ENCODE assay signal across 13 mouse cellular contexts in genomic region chr12:107997901-107998300, GRCm38 (mm10). TPM values are rescaled to one million over a fixed set of nuclear protein-coding genes. Genes with fewer than 3 reads are reported as not detected.
DNase-seq lines count a peak whose midpoint lies in the region; ATAC-seq and TF ChIP-seq lines count a peak whose summit lies in the region.
"Had no signal": no experiment of that assay in that cellular context is flagged by ENCODE, and none has a peak within 500 bp of the region (broad histone marks: within the 10 kb centered on the region; RNA-seq: fewer than 3 reads in every experiment).

No protein-coding gene starts in this region.

- no peak for DNase-seq in left cerebral cortex, adult 2 months (ENCODE audit: extremely low spot score in 1 of 2, low spot score in 2 of 2)
- DNase-seq in left cerebral cortex, adult 8-10 months (ENCODE audit: low spot score in 2 of 2) = no peak
- DNase-seq in embryonic facial prominence, embryonic 10.5 days (ENCODE audit: low spot score) = no peak
- DNase-seq in midbrain, embryonic 14.5 days = peak; percentile 38
- no peak for DNase-seq in kidney, adult 2 months
- DNase-seq in layer of hippocampus, adult 9-11 months = no peak
- no peak for DNase-seq in cerebellum, adult 11 months
- DNase-seq: lung, postnatal 4 days had no signal

- H3K4me1 ChIP-seq in embryonic facial prominence, embryonic 10.5 days = peaks cover 84% of the 10 kb centered on the region
- peaks cover 66% of the 10 kb centered on the region for H3K4me1 ChIP-seq in forebrain, embryonic 15.5 days
- H3K4me1 ChIP-seq in midbrain, embryonic 14.5 days (ENCODE audit: control insufficient read depth, insufficient read depth, low read length) = peaks cover 57% of the 10 kb centered on the region
- no peaks in the 10 kb centered on the region for H3K4me1 ChIP-seq in kidney, adult 2 months (ENCODE audit: control insufficient read depth, insufficient read depth, low read length)
- H3K4me1 ChIP-seq: liver, embryonic 12.5 days had no signal

- peak overlapping the region; percentile 74 for H3K27ac ChIP-seq in left cerebral cortex, adult 2 months
- H3K27ac ChIP-seq in embryonic facial prominence, embryonic 10.5 days (replicated peaks) = no peak overlapping the region
- peak overlapping the region; percentile 99 for H3K27ac ChIP-seq in forebrain, embryonic 15.5 days (replicated peaks)
- H3K27ac ChIP-seq in midbrain, embryonic 14.5 days (replicated peaks; ENCODE audit: low read depth, low read length) = peak overlapping the region; percentile 63
- H3K27ac ChIP-seq in kidney, adult 2 months (ENCODE audit: insufficient read depth, low read depth, low read length) = no peak overlapping the region
- H3K27ac ChIP-seq: heart, embryonic 15.5 days; liver, embryonic 12.5 days; stomach, embryonic 15.5 days had no signal

- no peak for TF ChIP-seq CTCF in left cerebral cortex, adult 2 months (IDR thresholded peaks at IDR 0.05)
- no peak for TF ChIP-seq CTCF in kidney, adult 2 months (conservative IDR thresholded peaks at IDR 0.05; ENCODE audit: insufficient read depth, insufficient read length, low read depth, low read length)

- 77% methylated on average over 11 of the region's 11 CpGs for WGBS in embryonic facial prominence, embryonic 10.5 days
- 41% methylated on average over 11 of the region's 11 CpGs for whole genome bisulfite sequencing in forebrain, embryonic 15.5 days
- 53% methylated on average over 11 of the region's 11 CpGs for WGBS in midbrain, embryonic 14.5 days
- WGBS in kidney, adult 2 months = 73% methylated on average over 11 of the region's 11 CpGs

- peaks cover 69% of the 10 kb centered on the region for H3K27me3 ChIP-seq in embryonic facial prominence, embryonic 10.5 days (replicated peaks; ENCODE audit: low read depth, poor library complexity, severe bottlenecking)
- H3K27me3 ChIP-seq in forebrain, embryonic 15.5 days = no peaks in the 10 kb centered on the region
- H3K27me3 ChIP-seq in midbrain, embryonic 14.5 days (ENCODE audit: control insufficient read depth, insufficient read depth, low read length) = no peaks in the 10 kb centered on the region
- peaks cover 3% of the 10 kb centered on the region for H3K27me3 ChIP-seq in kidney, adult 2 months (replicated peaks; ENCODE audit: control insufficient read depth, insufficient read depth, low read length)
- H3K27me3 ChIP-seq: CH12.LX had no signal

- H3K4me2 ChIP-seq in forebrain, embryonic 15.5 days (replicated peaks) = peak overlapping the region; percentile 87
- peak overlapping the region; percentile 91 for H3K4me2 ChIP-seq in midbrain, embryonic 14.5 days (ENCODE audit: low read length)
- H3K4me2 ChIP-seq: liver, embryonic 12.5 days had no signal

- ATAC-seq in forebrain, embryonic 15.5 days (replicated peaks) = no peak
- no peak for ATAC-seq in midbrain, embryonic 14.5 days (ENCODE audit: low FRiP score, low TSS enrichment)
- ATAC-seq: liver, embryonic 12.5 days had no signal

- peak overlapping the region; percentile 96 for H3K9ac ChIP-seq in forebrain, embryonic 15.5 days (replicated peaks)
- H3K9ac ChIP-seq in midbrain, embryonic 14.5 days (replicated peaks; ENCODE audit: low read length) = peak overlapping the region; percentile 17
- H3K9ac ChIP-seq: heart, embryonic 15.5 days; liver, embryonic 12.5 days; stomach, embryonic 15.5 days had no signal

- intact Hi-C loops in left cerebral cortex, adult 2 months (cut with DNase I) = loop anchor here (2.0 to 5.0 kb wide), 4 partner anchors 911 to 1946 kb away; no protein-coding TSS in a partner anchor

- no peaks in the 10 kb centered on the region for H3K9me3 ChIP-seq in embryonic facial prominence, embryonic 10.5 days
- H3K9me3 ChIP-seq in forebrain, embryonic 15.5 days = no peaks in the 10 kb centered on the region
- no peaks in the 10 kb centered on the region for H3K9me3 ChIP-seq in midbrain, embryonic 14.5 days (ENCODE audit: control insufficient read depth, low read length)
- H3K9me3 ChIP-seq: heart, embryonic 15.5 days; liver, embryonic 12.5 days; stomach, embryonic 15.5 days had no signal

- H3K4me3 ChIP-seq in left cerebral cortex, adult 2 months = peak overlapping the region; percentile 16
- peak overlapping the region; percentile 38; the same call in 1 of the 2 replicates for H3K4me3 ChIP-seq in embryonic facial prominence, embryonic 10.5 days
- H3K4me3 ChIP-seq in forebrain, embryonic 15.5 days = peak overlapping the region; percentile 97
- peak overlapping the region; percentile 89 for H3K4me3 ChIP-seq in midbrain, embryonic 14.5 days (replicated peaks; ENCODE audit: low read depth, low read length)
- no peak overlapping the region for H3K4me3 ChIP-seq in kidney, adult 2 months (ENCODE audit: insufficient read depth, low read depth, low read length)
- H3K4me3 ChIP-seq: heart, embryonic 15.5 days; liver, embryonic 12.5 days; stomach, embryonic 15.5 days had no signal

- no peaks in the 10 kb centered on the region for H3K36me3 ChIP-seq in embryonic facial prominence, embryonic 10.5 days (replicated peaks)
- H3K36me3 ChIP-seq in forebrain, embryonic 15.5 days = no peaks in the 10 kb centered on the region
- no peaks in the 10 kb centered on the region for H3K36me3 ChIP-seq in midbrain, embryonic 14.5 days (ENCODE audit: control insufficient read depth, insufficient read depth, low read length)
- no peaks in the 10 kb centered on the region for H3K36me3 ChIP-seq in kidney, adult 2 months (ENCODE audit: control insufficient read depth, insufficient read depth, low read length)
- H3K36me3 ChIP-seq: heart, embryonic 15.5 days; liver, embryonic 12.5 days; stomach, embryonic 15.5 days had no signal

- no peak for TF ChIP-seq POLR2A in kidney, adult 2 months (IDR thresholded peaks at IDR 0.05; ENCODE audit: low read depth, low read length)

RNA-seq across cellular contexts. Expression of gene Bcl11b, which starts 5.5 kb away (rescaled TPM):
- total RNA-seq in left cerebral cortex, adult 2 months (2021) = 10 to 100 TPM; 57.8 to 69.0 TPM
- 100 to 1,000 TPM in 2 of 4 experiments, 10 to 100 TPM in 2; 82.0 to 102 (median 95.3) TPM for total RNA-seq in left cerebral cortex, adult 8-10 months (2022)
- 7.3 and 10.4 TPM in 2 replicates for polyA plus RNA-seq in embryonic facial prominence, embryonic 10.5 days (2016; fragmentation: Nextera tagmentation; extraction: Ambion mirVana)
- 109 and 117 TPM in 2 replicates for polyA plus RNA-seq in forebrain, embryonic 15.5 days (2015; fragmentation: Nextera tagmentation; extraction: Ambion mirVana)
- polyA plus RNA-seq in midbrain, embryonic 14.5 days (2014; fragmentation: Nextera tagmentation; extraction: Ambion mirVana) = 38.4 and 43.3 TPM in 2 replicates
- 4.9 and 5.4 TPM in 2 replicates for polyA plus RNA-seq in kidney, adult 2 months (2012; rRNA removed)
- total RNA-seq: CH12.LX had no signal

Comparison
In these comparisons a context has a peak if more than half of its experiments do, and no peak if none do; other contexts are left out.
1. H3K27ac ChIP-seq: peak in left cerebral cortex, adult 2 months (single experiment), forebrain, embryonic 15.5 days (single experiment) and midbrain, embryonic 14.5 days (single experiment); none in embryonic facial prominence, embryonic 10.5 days (single experiment) and kidney, adult 2 months (single experiment).